Mouse (Mus musculus) ES-E14 (cell line): Measurements from ENCODE around the gene Lrrc4.

ENCODE experiments used
- CHD2 ChIP-seq: IDR thresholded peaks from 2 replicates; pipeline ENCODE4 v1.6.1; 2014; ENCODE audit warnings: mild to moderate bottlenecking, low read depth, low read length, inconsistent platforms
- HCFC1 ChIP-seq: IDR thresholded peaks from 2 replicates; pipeline ENCODE4 v1.6.1; 2012; ENCODE audit warnings: low read length, inconsistent platforms, borderline replicate concordance; ENCODE audit not compliant: insufficient read depth
- MAFK ChIP-seq: IDR thresholded peaks from 2 replicates; pipeline ENCODE4 v1.6.1; 2014; ENCODE audit warnings: mild to moderate bottlenecking, low read depth, low read length, inconsistent platforms; ENCODE audit not compliant: insufficient read depth
- ZC3H11A ChIP-seq: IDR thresholded peaks from 2 replicates; pipeline ENCODE4 v1.6.1; 2012; ENCODE audit warnings: low read depth, mild to moderate bottlenecking, inconsistent platforms, low read length, borderline replicate concordance

- TF ChIP-seq CHD2 (no peak), HCFC1 (no peak), ZC3H11A (no peak), MAFK (no peak)
Measured at GRCm38 (mm10) chr6:28613441-28613840, 218.1 kb downstream of the Lrrc4 start.
